Mouse (Mus musculus) activated CD4-positive, CD25-positive, alpha-beta regulatory T cell, adult 4 months (primary cell): ENCODE measurements around the gene Trip4. TPM values are rescaled to one million over a fixed set of nuclear protein-coding genes. Genes with fewer than 3 reads are reported as not detected.

Source experiments
- ATAC-seq: one replicate; pipeline ENCODE4 v1.8.0; 2017
- polyA plus RNA-seq, 2 experiments: library from polyadenylated mRNA; unstranded; fragments of 100-300 nt; shearing (Covaris generic); gene quantifications; one replicate each; pipeline ENCODE4 v1.2.1; 2017

The Trip4 gene
- polyA plus RNA-seq = 10 to 100 TPM; 36.1 to 38.1 TPM

- peak; percentile 99 for ATAC-seq
Measured at GRCm38 (mm10) chr9:65908394-65909300, at the start of gene Trip4, which contains the start of gene Csnk1g1. TSS of gene Trip4 (minus strand) at chr9:65908794. TSS of gene Csnk1g1 (plus strand) at chr9:65908924.

GRCm38 (mm10) chr9:65951082-65951587 is 42.5 kb upstream of the Trip4 start:
- ATAC-seq = no peak

- no peak for ATAC-seq
Measured at GRCm38 (mm10) chr9:65937566-65937965, 29.0 kb upstream of the Trip4 start.

GRCm38 (mm10) chr9:65929826-65930225 is 21.2 kb upstream of the Trip4 start:
- no peak for ATAC-seq

GRCm38 (mm10) chr9:65928456-65928855 is 19.9 kb upstream of the Trip4 start:
- no peak for ATAC-seq

GRCm38 (mm10) chr9:65917015-65917414 is 8.4 kb upstream of the Trip4 start:
- ATAC-seq = no peak

- no peak for ATAC-seq
Measured at GRCm38 (mm10) chr9:65913976-65914375, 5.4 kb upstream of the Trip4 start.

- no peak for ATAC-seq
Measured at GRCm38 (mm10) chr9:65909837-65910236, 1.2 kb upstream of the Trip4 start.

- ATAC-seq = peak; percentile 17
Measured at GRCm38 (mm10) chr9:65909301-65909801, 757 bp upstream of the Trip4 start.

GRCm38 (mm10) chr9:65903419-65903818 is 5.2 kb downstream of the Trip4 start:
- ATAC-seq = no peak

GRCm38 (mm10) chr9:65902879-65903278 is 5.7 kb downstream of the Trip4 start:
- no peak for ATAC-seq

GRCm38 (mm10) chr9:65896977-65897376 is 11.6 kb downstream of the Trip4 start:
- ATAC-seq = no peak

GRCm38 (mm10) chr9:65891126-65891525 is 17.5 kb downstream of the Trip4 start:
- no peak for ATAC-seq

GRCm38 (mm10) chr9:65890143-65890628 is 18.4 kb downstream of the Trip4 start, which contains the start of gene Pclaf:
TSS of gene Pclaf (plus strand) at chr9:65890237.
- ATAC-seq = peak; percentile 93

- peak; percentile 98 for ATAC-seq
Measured at GRCm38 (mm10) chr9:65884564-65885315, 23.9 kb downstream of the Trip4 start.

- no peak for ATAC-seq
Measured at GRCm38 (mm10) chr9:65859656-65860055, 48.9 kb downstream of the Trip4 start.

- no peak for ATAC-seq
Measured at GRCm38 (mm10) chr9:65850203-65850602, 58.4 kb downstream of the Trip4 start.

GRCm38 (mm10) chr9:65848154-65848553 is 60.4 kb downstream of the Trip4 start:
- ATAC-seq = no peak

GRCm38 (mm10) chr9:65844421-65845165 is 64.0 kb downstream of the Trip4 start:
- no peak for ATAC-seq

- no peak for ATAC-seq
Measured at GRCm38 (mm10) chr9:65839841-65840240, 68.8 kb downstream of the Trip4 start.

GRCm38 (mm10) chr9:65836916-65837315 is 71.7 kb downstream of the Trip4 start:
- ATAC-seq = no peak
